Mouse (Mus musculus): ENCODE data around the gene Dscaml1. TPM values are rescaled to one million over a fixed set of nuclear protein-coding genes. Genes with fewer than 3 reads are reported as not detected.
A peak's percentile ranks its signal among the peaks of the same experiment; 100 is the strongest.

Gene Dscaml1
- total RNA-seq (2015) (not detected in 2 replicates), total RNA-seq (2017) (not detected in 2 replicates)

DNA sequence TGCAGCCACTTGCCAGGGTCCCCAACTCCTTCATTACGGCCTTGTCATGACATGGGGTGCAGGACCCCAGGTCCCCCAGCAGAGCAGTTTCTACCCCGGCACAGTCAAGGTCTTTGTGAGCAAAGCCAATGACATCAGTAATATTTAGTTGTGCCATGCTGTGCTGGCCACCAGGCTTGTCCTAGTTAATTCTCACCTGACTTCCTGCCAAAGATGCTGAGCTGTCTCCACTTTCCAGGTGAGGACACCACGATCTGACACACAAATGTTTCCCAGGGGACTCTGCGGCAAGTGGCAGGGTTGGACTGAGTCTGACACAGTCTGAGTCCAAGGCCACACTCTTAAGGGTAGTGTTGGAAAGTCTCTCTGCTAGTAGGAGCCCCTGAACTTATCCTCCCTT, at the start of gene Dscaml1:
Dscaml1 (plus strand) TSS at position 173 of the 400 bp plus-strand sequence.
- no peak for ATAC-seq (replicated peaks; ENCODE audit: poor library complexity)

DNA sequence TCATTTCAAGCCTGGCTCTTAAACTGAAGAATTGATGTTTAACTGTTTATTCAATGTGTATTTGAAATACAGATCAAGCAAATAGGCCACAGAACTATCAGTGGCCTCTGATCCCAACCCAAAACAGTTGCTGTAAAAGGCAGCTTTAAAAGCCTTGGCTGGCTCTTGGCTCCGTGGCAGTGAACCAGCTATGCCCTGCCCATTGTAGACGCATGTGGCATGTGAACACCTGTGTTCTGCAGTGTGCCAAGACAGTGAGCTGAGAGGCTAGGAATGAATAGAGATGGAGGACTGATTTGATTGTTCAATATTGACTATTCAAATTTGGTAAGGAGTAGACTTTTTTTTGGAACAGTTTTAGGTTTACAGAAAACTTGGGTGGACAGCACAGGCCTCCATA, 49.5 kb upstream of the Dscaml1 start:
- no peak for ATAC-seq (replicated peaks; ENCODE audit: poor library complexity)

DNA sequence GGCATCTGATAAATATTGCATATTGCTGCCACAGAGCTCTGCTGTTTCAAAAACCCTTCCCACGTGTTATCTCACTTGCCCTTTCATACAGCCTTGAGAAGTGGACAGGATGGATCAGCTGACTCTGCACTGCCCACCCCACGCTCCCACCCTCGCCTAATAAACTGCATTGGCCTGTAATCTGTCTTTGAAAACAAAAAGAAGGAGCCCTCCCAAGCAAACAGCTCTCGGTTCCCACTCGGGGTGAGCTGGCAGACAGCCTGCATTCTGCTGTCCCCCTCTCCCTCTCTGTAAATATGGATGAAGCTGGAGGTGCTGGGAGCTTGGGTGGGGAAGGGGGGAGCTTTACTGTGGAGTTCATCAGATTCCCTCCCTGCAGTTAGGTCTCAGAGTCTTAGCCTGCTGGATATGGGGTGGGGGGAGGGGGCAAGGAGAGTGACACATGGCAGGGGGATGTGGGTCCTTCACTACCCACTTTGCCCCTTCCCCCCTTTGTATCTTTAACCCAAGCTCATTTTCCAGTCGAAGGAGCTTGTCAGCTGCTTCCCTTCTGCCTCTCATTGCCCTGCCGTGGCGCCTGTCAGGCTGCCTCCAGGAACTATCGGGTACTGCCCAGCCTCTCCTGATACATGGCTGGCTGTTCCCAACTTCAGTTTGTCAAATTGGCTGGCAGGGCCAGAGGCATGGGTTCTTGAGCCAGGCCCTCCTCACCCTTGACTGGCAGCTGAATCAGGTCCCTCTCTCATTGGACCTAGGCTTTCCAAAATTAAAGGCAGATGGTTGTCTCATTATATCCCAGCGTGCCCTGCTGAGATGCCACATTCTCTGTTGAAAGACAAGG, 45.8 kb upstream of the Dscaml1 start:
- ATAC-seq (replicated peaks; ENCODE audit: poor library complexity): no peak

DNA sequence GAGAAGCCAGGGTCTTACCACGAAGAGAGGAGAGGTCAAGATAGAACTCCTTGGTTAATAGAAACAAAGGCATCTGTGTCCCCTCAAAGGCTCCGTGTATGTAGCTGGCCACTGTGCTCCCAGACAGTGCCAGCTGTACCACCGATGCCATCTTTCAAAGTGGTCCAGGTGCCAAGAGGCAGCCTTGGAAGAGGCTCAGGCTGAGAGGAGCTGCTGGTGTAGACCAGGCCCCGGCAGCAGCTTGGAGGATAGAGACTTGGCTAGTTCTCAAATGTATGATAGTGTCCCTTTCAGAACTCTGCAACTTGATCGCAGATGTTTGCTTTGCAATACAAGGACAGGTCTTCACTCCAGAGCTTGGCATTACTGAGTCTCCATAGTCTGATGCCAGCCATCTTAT, 44.1 kb upstream of the Dscaml1 start:
- ATAC-seq (replicated peaks; ENCODE audit: poor library complexity): no peak

DNA sequence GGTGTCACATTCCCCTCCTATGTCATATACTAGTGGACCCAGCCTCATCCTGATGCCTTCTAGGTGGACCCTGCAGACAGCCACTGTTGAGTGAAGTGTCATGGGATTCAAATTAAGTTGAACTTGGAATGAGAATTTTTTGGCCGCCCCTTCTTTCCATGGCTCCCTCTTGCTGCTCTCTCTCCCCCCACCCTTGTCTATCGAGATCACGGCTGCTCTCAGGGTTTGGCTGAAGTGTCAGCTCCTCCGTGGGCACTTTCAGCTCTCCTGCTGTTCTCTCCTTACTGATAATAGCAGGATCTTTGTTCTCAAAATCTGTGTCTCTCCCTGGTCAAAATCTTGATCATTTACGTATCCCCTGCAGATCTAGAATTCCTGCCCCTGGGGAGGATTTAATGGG, 43.6 kb upstream of the Dscaml1 start:
- no peak for ATAC-seq (replicated peaks; ENCODE audit: poor library complexity)

DNA sequence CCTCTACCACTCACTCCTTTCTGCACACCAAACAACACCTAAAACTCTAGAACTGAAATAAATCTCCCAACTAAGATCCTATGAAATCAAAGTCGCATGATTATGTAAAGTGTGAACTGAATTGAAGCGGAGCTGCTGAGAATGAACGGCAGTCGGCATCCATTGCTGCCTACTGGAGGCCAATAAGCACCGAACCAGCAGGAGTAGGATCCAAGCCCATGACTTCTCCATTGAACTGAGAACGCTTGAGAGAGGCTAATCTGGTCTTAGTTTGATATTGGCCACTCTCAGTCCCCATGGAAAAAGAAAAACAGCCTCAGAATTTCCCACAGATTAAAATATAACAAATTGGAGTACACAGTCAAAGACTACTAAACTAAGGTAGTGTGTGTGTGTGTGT, 42.5 kb upstream of the Dscaml1 start:
- ATAC-seq (replicated peaks; ENCODE audit: poor library complexity): no peak

DNA sequence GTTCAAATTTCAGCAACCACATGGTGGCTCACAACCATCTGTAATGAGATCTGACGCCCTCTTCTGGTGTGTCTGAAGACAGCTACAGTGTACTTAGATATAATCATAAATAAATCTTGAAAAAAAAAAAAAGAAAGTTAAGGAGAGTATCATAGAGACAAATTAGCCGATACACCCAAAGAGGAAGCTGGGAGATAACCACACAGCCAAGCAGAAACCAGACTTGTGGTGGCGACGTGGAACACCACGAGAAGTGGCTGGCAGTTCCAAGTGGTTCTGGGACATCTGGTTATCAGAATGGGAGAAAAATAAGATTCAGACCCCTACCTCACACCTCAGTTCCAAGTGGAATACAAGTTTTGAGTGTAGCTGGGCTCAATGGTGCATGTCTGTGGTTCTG, 39.7 kb upstream of the Dscaml1 start:
- no peak for ATAC-seq (replicated peaks; ENCODE audit: poor library complexity)

DNA sequence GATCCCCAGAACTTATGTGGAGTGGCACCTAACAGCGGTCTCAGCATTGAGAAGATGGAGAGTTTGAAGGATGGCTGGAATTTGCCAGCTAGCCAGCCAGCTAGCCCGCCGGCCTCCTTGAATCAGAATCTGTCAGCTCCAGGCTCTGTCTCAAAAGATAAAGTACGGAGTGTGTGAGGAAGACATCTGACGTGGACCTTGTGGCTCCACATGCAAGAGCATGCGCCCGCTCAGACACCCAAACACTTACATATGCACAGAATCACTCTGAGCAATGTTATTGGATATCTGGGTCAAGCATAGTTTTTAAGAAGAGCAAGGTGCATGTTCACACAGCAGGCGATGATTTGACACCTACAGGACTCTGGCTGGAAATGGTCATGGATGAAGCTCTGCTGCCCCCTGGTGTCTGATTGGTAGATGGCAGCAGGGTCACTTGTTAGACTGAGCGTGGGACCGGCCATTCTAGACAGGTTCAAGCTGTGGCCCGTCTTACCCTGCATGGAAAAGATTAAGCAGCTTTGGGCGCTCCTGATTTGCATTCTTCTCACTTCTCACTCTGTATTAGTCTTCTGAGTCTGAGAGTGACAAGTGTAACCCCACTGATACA, 37.9 kb upstream of the Dscaml1 start:
- peak; percentile 94 for ATAC-seq (replicated peaks; ENCODE audit: poor library complexity)

DNA sequence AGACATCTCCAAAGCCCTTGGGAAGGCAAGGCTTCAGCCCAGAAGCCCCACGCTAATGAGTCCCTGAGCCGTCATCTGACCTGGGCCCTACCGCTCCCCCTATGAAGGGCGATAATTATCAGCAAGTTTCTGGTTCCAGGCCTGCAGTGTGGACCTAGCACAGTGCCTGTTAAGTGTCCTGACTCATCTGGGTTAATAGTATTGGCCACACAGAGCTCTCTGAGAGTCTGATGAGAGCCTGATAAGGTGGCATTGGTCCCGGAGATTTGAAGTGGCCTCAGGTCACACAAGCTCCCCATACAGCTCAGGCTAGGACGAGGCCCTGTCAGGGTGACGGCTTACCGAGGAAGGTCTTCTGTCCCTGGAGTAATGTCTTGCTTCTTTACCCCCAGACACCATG, 36.8 kb upstream of the Dscaml1 start:
- ATAC-seq (replicated peaks; ENCODE audit: poor library complexity): no peak

DNA sequence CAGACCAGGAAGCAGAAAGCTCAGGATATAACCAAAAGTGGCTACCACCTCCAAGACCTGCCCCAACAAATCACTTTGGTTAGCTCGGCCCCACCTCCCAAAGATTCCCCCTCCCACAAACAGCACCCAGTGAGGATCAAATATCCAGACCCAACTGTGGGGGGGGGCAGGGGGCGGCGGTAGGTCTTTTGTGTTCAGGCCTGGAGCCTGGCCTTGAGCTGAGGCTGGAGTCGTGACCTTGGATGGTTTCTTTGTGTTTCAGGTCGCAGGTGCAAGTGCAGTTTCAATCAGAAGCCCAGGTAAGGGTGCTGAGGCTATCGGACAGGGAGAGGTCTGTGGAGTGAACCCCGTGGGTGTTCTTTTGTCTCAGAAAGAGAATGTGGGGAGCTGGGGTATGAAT, 35.1 kb upstream of the Dscaml1 start:
- ATAC-seq (replicated peaks; ENCODE audit: poor library complexity): no peak

DNA sequence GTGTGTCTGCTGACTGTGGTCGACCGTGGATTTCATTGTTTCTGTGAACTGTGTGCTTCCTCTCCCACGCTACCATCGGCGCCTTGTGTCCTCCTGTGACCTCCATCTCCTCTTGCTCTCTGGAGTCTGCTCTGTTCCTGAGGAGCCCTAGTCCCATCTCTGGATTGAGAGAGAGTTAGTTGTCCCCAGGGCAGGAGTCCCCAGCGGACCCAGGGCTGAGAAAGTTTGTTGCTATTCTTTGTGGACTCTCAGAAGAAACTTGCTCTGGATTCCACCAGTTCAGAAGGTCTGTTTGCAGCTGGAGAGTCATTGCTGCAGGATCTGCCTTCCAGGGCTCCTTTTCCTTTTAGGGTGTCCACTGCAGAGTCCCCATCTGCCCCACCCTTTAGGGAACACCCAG, 31.2 kb upstream of the Dscaml1 start:
- no peak for ATAC-seq (replicated peaks; ENCODE audit: poor library complexity)

DNA sequence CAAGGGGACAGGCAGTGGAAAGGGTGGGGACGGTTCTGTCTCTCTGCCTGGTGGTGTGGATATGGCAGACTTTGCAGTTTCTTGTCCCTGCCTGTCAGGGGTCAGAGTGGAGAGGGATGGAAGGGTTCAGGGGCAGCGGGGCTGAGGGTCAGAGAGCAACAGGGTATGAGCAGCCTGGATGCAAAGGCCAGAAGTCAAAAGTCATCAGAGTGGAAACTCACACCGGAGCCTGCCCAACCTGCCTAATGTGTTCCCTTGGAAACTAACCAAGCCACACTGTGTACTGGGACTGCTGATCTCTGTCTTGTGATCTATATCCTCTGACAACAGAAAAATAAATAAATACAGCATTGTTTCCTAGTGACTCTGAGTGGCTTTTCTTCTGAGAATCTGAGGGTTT, 30.6 kb upstream of the Dscaml1 start:
- no peak for ATAC-seq (replicated peaks; ENCODE audit: poor library complexity)

DNA sequence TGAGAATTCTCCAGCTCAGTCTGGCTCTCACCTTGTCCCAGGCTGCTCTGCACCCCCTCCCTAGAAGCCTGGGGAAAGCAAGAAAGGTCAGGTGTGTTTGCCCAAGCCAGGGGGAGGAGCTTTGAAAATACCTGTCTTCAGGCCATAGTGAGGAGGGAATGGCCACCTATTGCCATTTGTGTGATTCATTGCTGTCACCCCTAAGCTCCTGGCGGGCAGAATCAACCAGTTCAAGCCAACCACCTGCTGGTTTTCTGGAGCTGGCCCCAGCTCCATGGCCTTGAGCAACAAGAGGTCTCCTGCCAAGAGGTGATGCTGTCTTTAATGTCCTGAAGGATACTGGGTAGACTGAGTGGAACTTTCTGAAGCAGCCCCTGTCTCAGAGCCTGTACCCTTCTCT, 28.1 kb upstream of the Dscaml1 start:
- no peak for ATAC-seq (replicated peaks; ENCODE audit: poor library complexity)

DNA sequence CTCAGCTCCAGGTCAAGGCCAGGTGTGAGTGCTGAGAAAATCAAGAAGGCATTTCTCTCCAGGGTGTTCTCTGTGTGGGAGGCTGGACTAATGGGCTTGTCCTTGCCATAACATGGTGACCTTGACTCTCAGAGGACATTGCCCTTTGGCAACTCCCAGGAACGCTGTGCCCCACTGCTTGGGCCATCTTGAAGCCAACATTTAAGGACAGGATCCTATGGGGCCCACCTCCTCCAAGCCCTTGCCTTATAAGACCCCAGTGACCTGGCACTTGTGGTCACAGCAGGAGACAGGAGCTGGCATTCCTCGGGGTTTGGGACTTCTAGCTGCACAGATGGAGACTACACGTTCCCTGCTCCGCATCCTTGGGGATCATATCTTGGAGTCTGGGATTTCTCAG, 27.0 kb upstream of the Dscaml1 start, which contains the start of gene Fxyd2:
Fxyd2 (plus strand) TSS at position 236 of the 400 bp plus-strand sequence.
- no peak for ATAC-seq (replicated peaks; ENCODE audit: poor library complexity)

DNA sequence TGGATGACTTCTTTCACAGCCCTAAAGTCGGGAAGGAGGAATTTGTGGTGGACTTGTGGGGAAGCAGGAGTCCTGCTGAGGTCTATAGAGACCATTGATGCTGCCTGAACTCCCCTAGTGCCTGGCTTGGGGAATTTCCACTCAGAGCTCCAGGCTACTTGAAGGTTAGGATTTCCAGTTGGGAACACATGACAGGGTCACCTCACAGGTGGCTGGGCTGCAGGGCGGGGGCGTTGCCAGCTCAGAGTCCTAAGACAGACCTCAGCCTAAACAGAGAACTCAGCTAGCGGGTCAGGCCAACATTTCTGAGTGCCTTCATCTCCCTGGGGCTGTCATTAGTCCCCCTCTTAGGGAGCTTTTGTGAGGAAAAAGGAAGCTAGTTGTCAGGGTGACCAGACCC, 24.6 kb upstream of the Dscaml1 start:
- no peak for ATAC-seq (replicated peaks; ENCODE audit: poor library complexity)

DNA sequence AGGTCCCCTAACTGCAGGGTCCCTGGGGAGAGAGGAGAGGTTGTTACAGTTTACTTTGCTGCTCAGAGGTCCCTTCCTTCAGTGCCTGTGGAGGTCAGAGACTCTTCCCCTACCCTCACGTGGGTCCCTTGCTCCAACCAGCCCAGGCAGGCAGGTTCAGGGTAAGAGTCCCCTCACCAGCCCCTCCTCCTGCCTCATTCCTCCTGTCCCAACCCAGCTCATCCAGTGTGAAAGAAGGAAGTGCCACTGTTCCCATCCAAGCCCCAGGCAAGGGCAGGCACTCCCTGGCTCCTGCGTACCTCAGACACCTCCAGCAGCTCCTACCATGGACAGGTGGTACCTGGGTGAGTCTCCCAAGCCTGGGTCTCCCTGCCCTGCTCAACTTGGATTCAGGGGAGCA, 23.5 kb upstream of the Dscaml1 start:
- no peak for ATAC-seq (replicated peaks; ENCODE audit: poor library complexity)

DNA sequence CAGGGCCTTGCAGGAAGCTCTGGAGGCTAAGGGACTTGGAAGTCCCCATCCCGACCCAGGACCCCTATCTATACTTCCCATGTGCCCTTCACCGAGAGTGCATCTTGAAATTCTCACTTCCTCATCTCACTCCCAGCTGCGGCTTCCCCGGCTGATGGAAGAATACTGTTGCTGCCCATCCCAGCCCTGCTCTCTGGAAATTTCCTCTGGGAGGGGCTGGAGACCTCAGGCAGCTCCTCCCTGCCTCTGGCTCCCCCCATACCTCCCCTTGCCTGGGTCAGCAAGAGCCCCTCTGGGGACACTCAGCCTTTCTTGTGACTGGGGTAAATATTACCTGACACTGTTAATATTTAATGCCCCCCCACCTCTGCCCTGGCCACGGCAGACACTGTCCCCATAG, 20.7 kb upstream of the Dscaml1 start:
- peak; percentile 57 for ATAC-seq (replicated peaks; ENCODE audit: poor library complexity)

DNA sequence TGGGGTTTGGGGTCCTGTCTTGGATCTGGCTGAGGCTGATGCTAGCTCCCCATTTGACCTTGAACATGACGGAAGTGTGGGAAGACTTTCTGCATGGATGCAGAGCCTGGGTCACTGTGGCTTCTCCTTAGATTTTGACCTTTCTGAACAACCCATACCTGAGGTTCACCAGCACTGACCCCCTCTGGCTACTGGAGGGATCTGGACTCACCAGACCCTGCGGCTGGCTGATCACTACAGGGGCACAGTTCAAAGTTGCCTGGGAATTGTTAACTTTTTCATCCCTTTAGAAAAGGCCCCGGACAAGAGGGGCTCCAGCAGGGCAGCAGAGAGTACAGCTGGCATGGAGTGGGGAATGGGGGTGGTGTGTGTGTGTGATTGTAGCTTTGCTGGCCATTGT, 19.6 kb upstream of the Dscaml1 start:
- ATAC-seq (replicated peaks; ENCODE audit: poor library complexity): no peak

DNA sequence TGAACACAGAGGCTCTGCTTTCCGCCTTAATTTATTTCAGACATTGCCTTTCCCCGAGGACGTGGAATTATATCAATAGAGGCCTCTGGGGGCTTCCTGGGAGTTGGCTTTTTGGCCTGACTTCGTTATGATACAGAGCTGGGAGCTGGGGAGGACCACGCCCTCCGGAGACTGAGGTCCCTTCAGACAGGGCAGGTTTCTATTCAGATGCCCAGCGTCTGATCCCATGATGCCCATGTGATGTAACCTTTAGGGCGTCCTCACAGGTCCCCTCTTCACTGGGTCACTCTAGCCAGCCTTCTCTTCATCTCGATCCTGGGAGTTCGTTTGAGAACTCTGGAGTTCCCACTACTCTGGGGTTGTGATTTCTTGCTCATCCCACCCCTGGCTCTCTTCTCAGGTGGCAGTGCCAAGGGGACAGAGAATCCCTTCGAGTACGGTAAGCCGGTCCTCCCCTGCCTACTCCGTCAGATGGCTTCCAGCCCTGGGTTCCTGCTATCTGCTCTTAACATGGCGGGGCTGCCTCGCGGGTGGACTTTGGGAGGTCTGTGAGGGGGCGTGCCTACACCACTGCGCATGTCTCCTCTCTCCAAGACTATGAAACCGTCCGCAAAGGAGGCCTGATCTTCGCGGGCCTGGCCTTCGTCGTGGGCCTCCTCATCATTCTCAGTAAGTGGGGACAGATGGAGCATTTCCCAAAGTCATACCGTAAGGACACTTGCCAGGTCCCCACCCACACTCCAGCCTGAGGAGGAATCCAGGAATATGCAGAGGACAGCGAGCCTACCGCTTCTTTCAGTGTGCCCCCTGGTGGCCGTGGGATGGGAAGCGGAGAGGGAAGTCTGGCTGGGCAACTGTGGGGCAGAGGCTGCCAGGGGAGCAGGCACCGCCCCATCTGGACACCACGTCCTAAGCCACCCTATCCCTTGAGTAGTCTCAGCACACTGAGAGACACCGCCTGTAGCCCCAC, 18.4 kb upstream of the Dscaml1 start:
- ATAC-seq (replicated peaks; ENCODE audit: poor library complexity): peak; percentile 68

DNA sequence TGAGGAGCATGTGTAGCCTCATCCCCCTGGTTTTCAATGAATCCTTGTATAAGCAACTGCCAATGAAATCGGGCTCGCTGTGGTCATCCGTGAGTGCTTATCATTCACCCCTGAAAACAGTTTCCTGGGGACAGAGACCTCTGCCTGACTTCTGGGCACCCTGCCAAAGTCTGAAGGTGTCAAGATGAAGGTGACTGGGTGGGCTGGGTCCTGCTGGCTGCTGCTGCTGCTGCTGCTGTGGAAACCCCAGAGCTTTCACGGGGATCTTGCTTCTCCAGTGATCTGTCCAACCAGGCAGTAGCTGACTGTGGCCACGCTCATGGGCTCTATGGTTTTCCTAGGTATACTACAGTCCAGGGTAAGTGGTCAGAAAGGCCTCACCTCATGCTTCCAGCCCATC, 16.2 kb upstream of the Dscaml1 start:
- ATAC-seq (replicated peaks; ENCODE audit: poor library complexity): no peak

DNA sequence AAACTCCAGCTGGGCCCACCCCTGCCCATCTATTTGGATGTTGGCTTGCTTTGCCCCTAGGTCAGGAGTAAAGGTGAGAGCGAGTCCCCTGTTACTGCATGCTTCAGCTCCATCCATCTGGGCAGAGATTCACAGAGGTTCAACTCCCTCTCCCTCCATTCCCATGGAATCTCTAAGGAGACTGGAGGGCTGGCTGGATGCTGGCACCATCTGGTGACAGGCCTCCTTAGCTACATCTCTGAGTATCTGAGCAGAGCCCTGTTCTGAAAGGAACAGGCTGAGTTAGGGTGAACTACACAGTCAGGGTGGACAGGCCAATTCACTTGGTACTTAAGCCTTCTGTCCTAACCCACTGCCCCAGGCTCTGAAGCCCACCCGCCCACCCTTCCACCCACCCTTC, 15.8 kb upstream of the Dscaml1 start:
- ATAC-seq (replicated peaks; ENCODE audit: poor library complexity): no peak
